Mouse (Mus musculus) thymus, adult 2 months (tissue): ENCODE measurements at regions not wholly inside any gene's neighbourhood (a gene's known extent, or its start where the extent isn't known, plus 50 kb on each side); places are given as distances from the start of the nearest gene placed in this dataset.
A peak's percentile ranks its signal among the peaks of the same experiment; 100 is the strongest.

Experiments
- DNase-seq: peaks from one replicate; pipeline ENCODE4 v3.0.0; 2021
- H3K27ac ChIP-seq: fragments of 200-500 bp; 2 replicates; pipeline ENCODE4 v1.5.1; 2012; ENCODE audit warnings: low read length, control low read depth; ENCODE audit not compliant: control insufficient read depth, insufficient read depth
- H3K27me3 ChIP-seq: fragments of 200-500 bp; 2 replicates; pipeline ENCODE4 v1.6.1; 2012; ENCODE audit warnings: mild to moderate bottlenecking, low read length, moderate library complexity, mixed read lengths; ENCODE audit not compliant: control insufficient read depth, insufficient read depth
- H3K36me3 ChIP-seq: fragments of 200-500 bp; 2 replicates; pipeline ENCODE4 v1.6.1; 2012; ENCODE audit warnings: mild to moderate bottlenecking, low read length, moderate library complexity; ENCODE audit not compliant: control insufficient read depth, insufficient read depth
- H3K4me1 ChIP-seq: fragments of 200-500 bp; replicated peaks from 2 replicates; pipeline ENCODE4 v1.6.1; 2012; ENCODE audit warnings: low read length; ENCODE audit not compliant: control insufficient read depth, insufficient read depth
- H3K4me3 ChIP-seq: fragments of 200-500 bp; 2 replicates; pipeline ENCODE4 v1.5.1; 2012; ENCODE audit warnings: mild to moderate bottlenecking, low read length, control low read depth, moderate library complexity; ENCODE audit not compliant: control insufficient read depth, insufficient read depth
- CTCF ChIP-seq: fragments of 200-500 bp; IDR thresholded peaks from 2 replicates; pipeline ENCODE4 v1.5.1; 2012; ENCODE audit warnings: mild to moderate bottlenecking, control low read depth, low read length, moderate library complexity, borderline replicate concordance; ENCODE audit not compliant: control insufficient read depth, poor library complexity, insufficient read depth; ENCODE audit errors: extremely low read depth
- POLR2A ChIP-seq: fragments of 200-500 bp; IDR thresholded peaks from 2 replicates; pipeline ENCODE4 v1.6.1; 2012; ENCODE audit warnings: mild to moderate bottlenecking, low read length, control low read depth, moderate library complexity; ENCODE audit not compliant: control insufficient read depth, poor library complexity, insufficient read depth; ENCODE audit errors: extremely low read depth
- WGBS: fragments of 180-500 bp; shearing (Covaris S2); methylation state at CpG from one replicate; pipeline ENCODE4 v1.1.7; 2018; 5-methylcytosine and 5-hydroxymethylcytosine counted together

GRCm38 (mm10) chr8:34502606-34503162 lies 391.1 kb upstream of the Gm10131 start:
- no peaks in the 10 kb centered on the region for H3K4me1 ChIP-seq
- TF ChIP-seq POLR2A (no peak), CTCF (no peak)
- no peak overlapping the region for H3K4me3 ChIP-seq
- H3K27me3 ChIP-seq: no peaks in the 10 kb centered on the region
- H3K36me3 ChIP-seq: no peaks in the 10 kb centered on the region
- H3K27ac ChIP-seq: no peak overlapping the region
- no peak for DNase-seq
- WGBS: 76% methylated on average over 1 of the region's 1 CpGs

- Histone ChIP-seq H3K36me3 (no peaks in the 10 kb centered on the region), H3K4me3 (no peak overlapping the region), H3K27ac (no peak overlapping the region), H3K27me3 (no peaks in the 10 kb centered on the region), H3K4me1 (no peaks in the 10 kb centered on the region)
- no peak for TF ChIP-seq POLR2A
- no peak for TF ChIP-seq CTCF
- 82% methylated on average over 3 of the region's 3 CpGs for WGBS
- no peak for DNase-seq
These were observed 387.7 kb upstream of the Gm10131 start for GRCm38 (mm10) chr8:34499196-34499595.

DNA sequence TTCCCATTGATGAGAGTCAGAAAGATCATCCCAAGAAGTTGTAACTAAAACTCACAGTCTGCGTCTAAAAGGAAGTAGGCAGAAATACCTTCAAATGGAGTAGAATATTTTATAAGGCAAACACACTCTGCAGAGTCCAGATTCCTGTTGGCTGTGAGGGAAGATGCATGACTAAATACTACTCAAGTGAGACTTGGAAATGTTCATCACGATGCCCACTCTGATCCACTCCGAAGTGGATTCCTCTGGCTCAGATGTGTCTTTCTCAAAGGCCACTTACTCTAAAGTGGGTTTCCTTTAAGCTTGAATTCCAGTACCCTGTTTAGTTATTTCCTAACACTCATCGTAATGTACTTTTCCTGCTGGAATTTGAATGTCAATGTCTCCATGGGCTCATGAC lies 385.2 kb upstream of the Gm10131 start:
- no peaks in the 10 kb centered on the region for H3K36me3 ChIP-seq
- WGBS: 95% methylated on average over 4 of the region's 4 CpGs
- no peak for DNase-seq
- H3K4me1 ChIP-seq: no peaks in the 10 kb centered on the region
- no peak overlapping the region for H3K4me3 ChIP-seq
- no peaks in the 10 kb centered on the region for H3K27me3 ChIP-seq
- no peak overlapping the region for H3K27ac ChIP-seq
- TF ChIP-seq POLR2A (no peak), CTCF (no peak)

GRCm38 (mm10) chr8:34495974-34496373 lies 384.4 kb upstream of the Gm10131 start:
- H3K4me3 ChIP-seq: no peak overlapping the region
- no peaks in the 10 kb centered on the region for H3K27me3 ChIP-seq
- no peaks in the 10 kb centered on the region for H3K36me3 ChIP-seq
- no peaks in the 10 kb centered on the region for H3K4me1 ChIP-seq
- TF ChIP-seq CTCF (no peak), POLR2A (no peak)
- WGBS: 96% methylated on average over 4 of the region's 4 CpGs
- DNase-seq: no peak
- H3K27ac ChIP-seq: no peak overlapping the region

DNA sequence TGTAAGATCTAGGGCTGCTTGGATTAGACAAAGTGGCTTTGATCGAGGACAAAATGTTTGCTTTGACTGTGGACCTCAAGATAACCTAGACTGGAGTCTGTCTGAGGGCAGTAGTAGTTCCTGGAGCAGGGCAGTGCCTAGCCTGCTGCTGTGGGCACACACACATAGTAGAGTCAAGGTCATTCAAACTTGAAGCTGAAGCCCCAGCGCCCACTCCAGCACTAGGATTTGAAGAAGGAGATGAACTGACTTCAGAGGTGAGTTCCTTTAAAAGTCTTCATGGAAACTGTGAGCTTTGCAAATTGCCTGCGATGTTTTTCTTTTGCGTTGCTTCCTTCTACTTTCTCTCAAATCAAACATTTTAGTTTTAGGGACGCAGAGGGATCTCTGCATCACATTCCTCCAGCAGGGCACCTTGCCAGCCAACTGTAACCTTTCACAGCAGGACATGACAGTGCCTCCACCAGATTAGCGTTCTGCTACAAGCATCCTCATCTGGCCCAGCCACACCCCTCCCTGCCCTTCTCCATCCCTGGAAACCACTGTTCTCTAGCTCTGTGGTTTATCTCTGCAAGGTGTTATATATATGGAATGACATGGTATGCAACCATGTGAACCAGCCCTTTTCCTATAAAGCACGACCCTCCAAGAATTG lies 377.3 kb upstream of the Gm10131 start:
- TF ChIP-seq POLR2A (no peak), CTCF (no peak)
- Histone ChIP-seq H3K4me3 (no peak overlapping the region), H3K36me3 (no peaks in the 10 kb centered on the region), H3K27me3 (no peaks in the 10 kb centered on the region), H3K27ac (no peak overlapping the region), H3K4me1 (peaks cover 10% of the 10 kb centered on the region)
- WGBS: 87% methylated on average over 7 of the region's 7 CpGs
- DNase-seq: no peak

GRCm38 (mm10) chr8:34486433-34487096 lies 375.0 kb upstream of the Gm10131 start:
- WGBS: 66% methylated on average over 17 of the region's 17 CpGs
- Histone ChIP-seq H3K27me3 (no peaks in the 10 kb centered on the region), H3K27ac (no peak overlapping the region), H3K4me3 (no peak overlapping the region), H3K36me3 (no peaks in the 10 kb centered on the region), H3K4me1 (peaks cover 10% of the 10 kb centered on the region)
- peak; percentile 2 for DNase-seq
- TF ChIP-seq POLR2A (no peak), CTCF (no peak)
